Comparison of ENCODE assay signal across 8 mouse cellular contexts in genomic region chr19:58860255-58861173, GRCm38 (mm10).
DNase-seq lines count a peak whose midpoint lies in the region; ATAC-seq and TF ChIP-seq lines count a peak whose summit lies in the region.

No protein-coding gene starts in this region.

- H3K4me1 ChIP-seq in cerebellum, adult 2 months (ENCODE audit: control insufficient read depth, insufficient read depth, low read length): peaks cover 10% of the 10 kb centered on the region
- peaks cover 14% of the 10 kb centered on the region for H3K4me1 ChIP-seq in testis, adult 2 months (ENCODE audit: control insufficient read depth, insufficient read depth, low read length)

- peak; percentile 88 for DNase-seq in Muller cell, postnatal 12 days (ENCODE audit: inconsistent ontology term)
- DNase-seq in cerebellum, adult 2 months: peak; percentile 85 to 88
- DNase-seq in heart, postnatal 4 days: peak; percentile 89
- peak; percentile 79 to 80 for DNase-seq in layer of hippocampus, adult 8-10 months (ENCODE audit: low spot score in 2 of 2)
- peak; percentile 89 to 93 for DNase-seq in lung, adult 18-20 months

- under 1% methylated on average over 46 of the region's 46 CpGs for WGBS in cerebellum, adult 2 months

- ATAC-seq in frontal cortex, adult (ENCODE audit: low TSS enrichment): peak; percentile 83
- peak; percentile 32 for ATAC-seq in neutrophil, adult 5-6 weeks (ENCODE audit: extremely low read depth, insufficient number of reproducible peaks, low FRiP score, poor library complexity, severe bottlenecking)

- H3K27me3 ChIP-seq in cerebellum, adult 2 months (ENCODE audit: control insufficient read depth, insufficient read depth, low read length): no peaks in the 10 kb centered on the region
- no peaks in the 10 kb centered on the region for H3K27me3 ChIP-seq in testis, adult 2 months (ENCODE audit: control insufficient read depth, insufficient read depth, low read length)

- TF ChIP-seq CTCF in cerebellum, adult 2 months (IDR thresholded peaks at IDR 0.05; ENCODE audit: borderline replicate concordance, insufficient read depth, low read depth, low read length): no peak
- TF ChIP-seq CTCF in testis, adult 2 months (IDR thresholded peaks at IDR 0.05; ENCODE audit: control insufficient read depth, insufficient read depth, insufficient replicate concordance, low read depth, low read length): no peak

- peak overlapping the region; percentile 75 for H3K4me3 ChIP-seq in cerebellum, adult 2 months (replicated peaks; ENCODE audit: insufficient read depth, low read depth, low read length)
- H3K4me3 ChIP-seq in testis, adult 2 months (ENCODE audit: control insufficient read depth, low read depth, low read length): peak overlapping the region; percentile 76

- H3K36me3 ChIP-seq in testis, adult 2 months (ENCODE audit: control insufficient read depth, insufficient read depth, low read length): no peaks in the 10 kb centered on the region

- H3K27ac ChIP-seq in cerebellum, adult 2 months (ENCODE audit: insufficient read depth, low read length): 0 out of 2 replicates have a peak overlapping the region, but pooled peaks have one; percentile 8
- H3K27ac ChIP-seq in testis, adult 2 months (ENCODE audit: control insufficient read depth, insufficient read depth, low read depth, low read length): no peak overlapping the region

- TF ChIP-seq POLR2A in cerebellum, adult 2 months (IDR thresholded peaks at IDR 0.05; ENCODE audit: borderline replicate concordance, insufficient read depth, low read length): peak; percentile 44; the same call in 1 of the 2 replicates
- no peak for TF ChIP-seq POLR2A in testis, adult 2 months (IDR thresholded peaks at IDR 0.05; ENCODE audit: control insufficient read depth, low read depth, low read length)
